Mouse (Mus musculus) cortical plate, adult 2 months (tissue): Measurements from ENCODE around the gene Pyy.

Source experiments
- CTCF ChIP-seq: fragments of 200-500 bp; IDR thresholded peaks from 2 replicates; pipeline ENCODE4 v1.5.1; 2011; ENCODE audit warnings: mild to moderate bottlenecking, control low read depth, low read length; ENCODE audit not compliant: insufficient read depth; ENCODE audit errors: extremely low read depth
- POLR2A ChIP-seq: fragments of 200-500 bp; IDR thresholded peaks from 2 replicates; pipeline ENCODE4 v1.6.1; 2011; ENCODE audit warnings: mild to moderate bottlenecking, low read length, control low read depth; ENCODE audit not compliant: insufficient read depth; ENCODE audit errors: extremely low read depth

- TF ChIP-seq CTCF (no peak), POLR2A (no peak)
These were observed 37.4 kb upstream of the Pyy start for GRCm38 (mm10) chr11:102144957-102145470.
